Mouse (Mus musculus) skeletal muscle tissue, adult 2 months (tissue): ENCODE measurements around the gene Nrxn1.
"Not testable (repeated sequence)": the region's sequence is repeated elsewhere in the genome, so short reads cannot be mapped to it uniquely, and the experiment has no call there.

Experiments
- DNase-seq: peaks from one replicate; pipeline ENCODE4 v3.0.0-alpha.2; 2012; ENCODE audit warnings: low read depth, low spot score

Gene Nrxn1

DNA sequence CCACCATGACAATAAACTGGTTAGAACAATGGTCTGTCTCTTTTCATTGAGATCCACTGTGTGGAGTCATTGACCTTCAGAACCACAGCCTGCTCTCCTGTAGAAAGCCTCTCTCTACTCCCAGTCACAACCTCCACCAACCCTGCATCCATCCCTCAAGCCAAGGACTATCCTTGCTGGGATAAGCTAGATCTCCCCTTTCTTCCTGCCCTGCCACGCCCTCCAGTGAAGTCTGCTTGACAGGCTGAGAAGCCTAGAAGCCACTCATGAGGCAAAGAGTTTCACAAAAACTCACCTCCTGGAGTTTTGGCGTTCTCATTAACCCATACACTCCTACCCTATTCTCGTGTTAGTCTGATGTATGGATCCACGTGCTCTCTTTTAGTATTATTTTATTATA is 821.7 kb downstream of the Nrxn1 start:
- DNase-seq, result no peak

GRCm38 (mm10) chr17:90269143-90269542 is 823.7 kb downstream of the Nrxn1 start:
- DNase-seq, result no peak

- no peak for DNase-seq
These were observed 839.3 kb downstream of the Nrxn1 start for GRCm38 (mm10) chr17:90253451-90254131.

GRCm38 (mm10) chr17:90252196-90252595 is 840.7 kb downstream of the Nrxn1 start:
- DNase-seq, result no peak

GRCm38 (mm10) chr17:90247071-90247849 is 845.6 kb downstream of the Nrxn1 start:
- DNase-seq, result no peak

GRCm38 (mm10) chr17:90244339-90244738 is 848.5 kb downstream of the Nrxn1 start:
- DNase-seq, result no peak

- no peak for DNase-seq
These were observed 853.9 kb downstream of the Nrxn1 start for GRCm38 (mm10) chr17:90238964-90239363.

- no peak for DNase-seq
These were observed 854.4 kb downstream of the Nrxn1 start for GRCm38 (mm10) chr17:90238517-90238916.

GRCm38 (mm10) chr17:90235674-90236073 is 857.2 kb downstream of the Nrxn1 start:
- not testable (repeated sequence) for DNase-seq

GRCm38 (mm10) chr17:90234806-90235205 is 858.1 kb downstream of the Nrxn1 start:
- no peak for DNase-seq

GRCm38 (mm10) chr17:90208547-90208946 is 884.3 kb downstream of the Nrxn1 start:
- DNase-seq, result no peak

DNA sequence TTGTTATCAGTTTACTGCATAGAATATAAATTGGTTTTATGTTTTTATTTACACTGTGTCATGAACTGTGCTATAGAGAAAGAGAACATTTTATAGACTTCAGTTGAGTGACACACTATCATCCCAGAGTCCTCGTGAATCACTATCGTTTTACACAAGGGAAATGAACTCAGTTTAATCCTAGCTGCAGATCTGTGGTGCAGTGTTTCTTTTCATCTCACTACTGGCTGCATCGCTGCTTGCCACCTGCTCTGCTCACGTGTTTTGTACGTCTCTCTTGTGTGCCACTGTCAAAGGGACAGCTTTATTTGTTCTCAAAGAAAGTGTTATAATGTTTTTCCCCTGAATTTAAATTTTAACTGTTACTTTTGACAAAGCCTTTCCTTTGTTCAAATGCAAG is 885.3 kb downstream of the Nrxn1 start:
- no peak for DNase-seq

GRCm38 (mm10) chr17:90203993-90204392 is 888.9 kb downstream of the Nrxn1 start:
- DNase-seq, result no peak

- no peak for DNase-seq
These were observed 890.1 kb downstream of the Nrxn1 start for GRCm38 (mm10) chr17:90202785-90203184.

- DNase-seq, result no peak
These were observed 896.1 kb downstream of the Nrxn1 start for GRCm38 (mm10) chr17:90196772-90197171.

DNA sequence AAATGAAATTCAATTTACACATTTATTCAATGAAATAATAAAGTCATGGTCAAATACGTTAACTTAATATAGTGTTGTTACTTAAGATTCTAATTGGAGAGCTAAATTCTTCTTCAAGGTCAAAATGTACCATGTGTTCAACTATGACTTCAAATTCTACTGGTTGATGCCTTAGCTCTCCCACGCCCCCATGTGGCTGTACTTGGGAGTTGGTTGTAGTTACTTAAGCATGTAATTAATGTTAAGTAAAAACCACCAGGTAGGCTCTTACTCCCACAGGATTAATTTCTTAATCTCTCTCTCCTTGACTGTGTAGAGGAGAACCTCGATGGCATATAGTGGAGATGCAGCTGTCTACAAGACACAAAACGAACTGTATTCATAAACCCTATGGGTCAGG is 951.3 kb downstream of the Nrxn1 start:
- no peak for DNase-seq

GRCm38 (mm10) chr17:90130836-90131235 is 962.0 kb downstream of the Nrxn1 start:
- DNase-seq, result no peak

DNA sequence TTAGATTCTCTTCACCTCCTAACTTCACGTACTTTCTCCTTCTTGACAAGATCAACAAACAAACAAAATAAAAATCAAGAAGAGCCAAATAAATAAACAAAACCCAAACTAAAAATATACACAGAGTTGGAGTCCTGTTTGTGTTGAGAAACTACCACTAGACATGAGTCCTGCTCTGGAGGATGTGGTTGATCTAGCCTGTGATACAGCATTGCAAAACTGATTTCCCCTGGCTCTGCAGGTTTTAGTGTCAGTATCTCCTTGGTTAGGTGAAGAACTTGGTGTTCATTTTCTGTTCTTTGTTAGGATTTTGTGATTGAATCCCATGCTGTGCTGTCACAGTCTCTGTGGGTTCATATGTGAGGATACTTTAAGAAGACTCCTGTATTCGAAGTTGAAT is 963.7 kb downstream of the Nrxn1 start:
- DNase-seq, result no peak

DNA sequence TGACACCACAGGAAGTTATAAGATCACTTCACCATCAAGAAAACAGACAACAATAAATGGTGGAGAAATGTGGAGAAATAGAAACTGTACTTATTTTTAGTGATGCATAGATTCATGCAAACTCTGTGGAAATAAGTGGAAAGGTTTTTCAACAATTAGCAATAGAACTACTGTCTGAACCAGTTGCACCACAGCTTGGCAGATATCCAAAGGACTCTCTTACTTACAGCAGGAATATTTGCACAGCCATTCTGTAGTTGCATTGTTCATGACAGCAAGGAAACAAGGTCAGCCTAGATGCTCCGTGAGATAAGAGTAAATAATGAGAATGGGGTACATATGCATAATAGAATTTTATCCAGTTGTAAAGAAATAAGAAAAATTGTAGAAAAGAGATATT is 965.3 kb downstream of the Nrxn1 start:
- DNase-seq, result no peak

- DNase-seq, result no peak
These were observed 969.9 kb downstream of the Nrxn1 start for GRCm38 (mm10) chr17:90122796-90123481.

DNA sequence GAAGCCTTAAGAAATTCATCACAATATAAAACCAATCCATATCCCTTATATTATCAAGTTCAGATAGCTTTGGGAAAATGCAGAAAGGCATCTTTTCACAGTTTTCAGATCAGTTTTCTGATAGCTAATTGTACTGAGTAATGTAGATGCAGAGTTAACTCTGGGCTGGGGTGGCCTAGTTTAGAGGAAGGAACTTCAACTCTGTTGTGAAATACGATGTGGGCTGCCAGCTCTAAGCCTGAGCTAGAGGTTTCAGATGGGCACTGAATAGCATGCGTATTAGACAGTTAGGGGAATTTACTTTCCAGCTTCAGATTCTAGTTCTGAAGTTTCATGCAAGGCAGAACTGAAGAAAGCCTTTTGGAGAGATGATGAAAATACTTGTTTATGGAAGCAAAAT is 976.6 kb downstream of the Nrxn1 start:
- no peak for DNase-seq

DNA sequence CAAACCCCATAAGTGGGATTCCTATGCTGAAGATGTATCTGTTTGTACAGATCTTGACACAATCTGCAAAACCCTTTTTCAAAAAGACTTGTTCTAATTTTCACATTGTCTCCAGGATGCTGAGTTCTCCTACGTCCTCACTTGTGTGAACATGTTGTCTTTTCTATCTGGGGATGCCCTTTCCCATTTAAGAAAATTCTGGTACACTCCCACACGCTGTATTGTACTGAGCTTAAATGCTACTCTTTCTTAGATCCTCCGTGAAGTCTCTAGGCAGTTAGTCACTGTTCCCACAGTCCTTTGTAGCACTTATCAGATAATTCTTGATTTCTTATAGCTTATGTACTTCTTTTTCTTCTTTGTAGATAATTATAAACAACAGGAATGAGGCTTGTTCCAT is 997.9 kb downstream of the Nrxn1 start:
- no peak for DNase-seq

DNA sequence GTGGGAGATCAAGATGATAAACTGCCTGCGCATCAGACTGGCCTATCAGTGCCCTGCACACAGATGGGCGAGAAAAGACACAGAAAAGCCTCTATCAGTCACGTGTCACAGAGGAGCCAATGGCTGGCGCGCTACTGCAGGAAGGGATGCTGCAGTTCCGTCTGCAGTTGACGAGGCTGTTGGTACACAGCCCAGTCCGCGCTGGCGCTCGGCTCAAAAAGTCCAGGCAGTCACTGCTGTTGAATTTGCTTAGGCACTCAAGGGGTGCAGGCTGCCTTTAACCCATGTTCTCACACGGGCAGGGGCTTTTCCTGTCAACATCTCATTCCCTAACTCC is 1004.6 kb downstream of the Nrxn1 start:
- peak; percentile 36 for DNase-seq
